Mouse (Mus musculus) CD4-positive helper T cell, adult 2 months (primary cell): ENCODE measurements around the gene Prdm16.
A peak's percentile ranks its signal among the peaks of the same experiment; 100 is the strongest.

Source experiments
- DNase-seq: peaks from one replicate; pipeline ENCODE4 v3.0.0-alpha.2; 2012; ENCODE audit warnings: low read depth, missing footprints, low spot score

Prdm16 gene

DNA sequence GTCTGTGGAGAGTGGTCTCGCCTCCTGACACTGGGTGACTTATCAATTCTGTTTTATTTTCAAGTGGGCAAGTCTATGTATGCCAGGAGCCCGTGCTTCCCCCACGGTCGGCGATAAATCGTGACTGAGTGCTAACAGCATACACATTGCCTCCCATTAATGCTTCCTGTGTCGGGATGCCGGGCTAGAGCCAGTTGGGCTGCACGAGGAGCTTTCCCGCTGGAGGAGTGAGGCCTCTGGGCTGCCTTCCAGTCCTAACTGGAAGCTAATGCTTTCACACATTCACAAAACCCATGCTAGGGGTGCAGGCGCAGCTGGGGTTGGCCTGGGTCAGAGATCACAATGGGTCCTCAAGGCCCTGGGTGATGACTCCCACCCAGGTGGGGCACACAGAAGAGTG lies 212.0 kb downstream of the Prdm16 start:
- DNase-seq: no peak

GRCm38 (mm10) chr4:154422431-154422913 lies 214.2 kb downstream of the Prdm16 start:
- DNase-seq: no peak

GRCm38 (mm10) chr4:154420749-154421148 lies 215.9 kb downstream of the Prdm16 start:
- no peak for DNase-seq

DNA sequence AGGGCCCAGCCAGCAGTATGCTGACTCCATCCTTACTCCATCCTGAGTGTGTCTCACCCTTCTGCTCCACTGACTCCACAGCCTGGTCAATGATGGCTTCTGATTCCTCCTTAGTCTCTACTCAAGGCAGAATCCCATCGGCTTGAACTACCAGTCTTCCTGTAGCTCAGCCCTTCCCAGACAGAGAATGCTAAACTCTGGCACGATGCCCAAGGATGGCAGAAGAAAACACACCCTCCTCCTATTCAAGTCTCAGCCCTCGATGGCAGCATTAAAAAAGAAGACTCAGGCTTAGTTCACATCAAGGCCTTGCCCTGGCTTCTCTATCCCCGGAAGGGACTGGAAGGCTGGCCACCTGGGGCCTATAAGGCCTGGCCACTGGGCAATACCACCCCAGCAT lies 216.9 kb downstream of the Prdm16 start:
- DNase-seq: no peak

DNA sequence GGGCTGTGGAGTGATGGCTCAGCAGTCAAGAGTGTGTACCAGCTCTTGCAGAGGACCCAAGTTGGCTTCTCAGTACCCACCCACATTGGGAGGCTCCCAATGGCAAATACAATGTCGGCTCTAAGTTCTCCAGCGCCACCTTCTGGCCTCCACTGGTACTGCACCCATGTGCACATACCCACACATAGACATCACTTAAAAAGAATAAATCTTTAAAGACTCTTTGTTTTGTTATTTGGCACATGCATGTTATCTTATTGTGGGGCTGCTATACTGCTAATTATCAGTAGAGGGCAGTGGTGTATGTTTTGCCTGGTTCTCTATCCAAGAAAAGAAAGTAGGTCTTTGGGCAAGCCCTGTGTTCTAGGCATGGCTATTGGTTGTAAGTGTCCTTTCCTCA lies 217.7 kb downstream of the Prdm16 start:
- no peak for DNase-seq

GRCm38 (mm10) chr4:154418327-154418744 lies 218.3 kb downstream of the Prdm16 start:
- DNase-seq: no peak

DNA sequence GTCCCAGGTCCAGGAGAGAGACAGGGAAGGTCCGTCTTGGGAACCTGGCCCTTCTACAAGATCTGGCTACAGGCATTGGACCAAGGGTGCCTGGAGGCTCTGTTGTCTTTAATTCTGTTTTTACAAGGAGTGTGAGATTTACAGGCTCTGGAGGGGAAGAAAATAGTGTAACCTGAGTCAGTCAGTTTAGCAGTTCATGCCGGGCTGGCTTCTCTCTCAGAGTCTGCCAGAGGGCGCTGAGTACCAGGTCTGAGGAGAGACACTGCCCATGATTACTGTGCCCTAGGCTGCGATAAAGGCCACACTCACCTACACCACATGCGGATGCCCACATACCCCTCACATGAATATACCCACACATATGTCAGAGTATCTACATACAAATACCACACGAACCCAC lies 219.9 kb downstream of the Prdm16 start:
- no peak for DNase-seq

DNA sequence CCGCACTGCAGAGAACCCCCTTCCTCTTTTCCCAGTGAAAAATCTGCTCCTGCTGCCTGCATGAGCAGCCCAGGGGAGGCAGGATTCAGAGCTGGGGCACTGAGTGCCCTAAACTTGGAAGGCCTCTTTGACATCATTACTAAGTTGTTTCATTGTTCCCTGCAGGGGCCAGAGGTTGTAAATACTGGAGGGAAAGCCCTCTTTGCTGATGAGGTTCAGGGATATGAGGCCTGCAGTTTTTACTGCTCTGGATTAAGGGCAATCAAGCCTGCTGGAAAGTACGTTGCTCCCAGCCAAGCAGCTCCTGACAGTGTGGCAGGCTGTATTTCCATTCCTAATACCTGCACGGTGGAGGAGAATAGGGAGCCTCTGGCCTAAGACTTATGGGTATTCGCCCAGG lies 221.8 kb downstream of the Prdm16 start:
- DNase-seq: no peak

- no peak for DNase-seq
These were observed 226.1 kb downstream of the Prdm16 start for GRCm38 (mm10) chr4:154410559-154410958.

DNA sequence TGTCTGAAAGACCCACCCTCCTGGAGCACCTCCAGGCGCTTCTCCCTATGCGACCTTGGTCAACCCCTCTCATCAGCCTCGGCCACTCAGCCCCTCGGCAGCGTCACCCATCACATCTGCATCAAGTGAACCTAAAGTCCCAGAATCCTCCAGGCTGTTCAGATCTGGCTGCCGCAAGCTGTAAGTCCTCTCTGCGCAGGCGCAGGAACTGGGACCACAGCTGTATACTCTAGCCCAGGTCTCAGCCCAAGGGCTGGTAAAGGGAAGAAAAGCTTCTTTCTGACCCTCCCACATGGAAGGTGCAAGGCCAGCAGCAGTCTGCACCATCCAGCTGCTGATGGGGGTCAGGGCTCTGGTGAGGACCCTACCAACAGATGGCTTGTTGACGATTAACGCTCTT lies 226.8 kb downstream of the Prdm16 start:
- no peak for DNase-seq

- DNase-seq: no peak
These were observed 227.4 kb downstream of the Prdm16 start for GRCm38 (mm10) chr4:154409237-154409721.

- DNase-seq: no peak
These were observed 233.7 kb downstream of the Prdm16 start for GRCm38 (mm10) chr4:154402948-154403347.

DNA sequence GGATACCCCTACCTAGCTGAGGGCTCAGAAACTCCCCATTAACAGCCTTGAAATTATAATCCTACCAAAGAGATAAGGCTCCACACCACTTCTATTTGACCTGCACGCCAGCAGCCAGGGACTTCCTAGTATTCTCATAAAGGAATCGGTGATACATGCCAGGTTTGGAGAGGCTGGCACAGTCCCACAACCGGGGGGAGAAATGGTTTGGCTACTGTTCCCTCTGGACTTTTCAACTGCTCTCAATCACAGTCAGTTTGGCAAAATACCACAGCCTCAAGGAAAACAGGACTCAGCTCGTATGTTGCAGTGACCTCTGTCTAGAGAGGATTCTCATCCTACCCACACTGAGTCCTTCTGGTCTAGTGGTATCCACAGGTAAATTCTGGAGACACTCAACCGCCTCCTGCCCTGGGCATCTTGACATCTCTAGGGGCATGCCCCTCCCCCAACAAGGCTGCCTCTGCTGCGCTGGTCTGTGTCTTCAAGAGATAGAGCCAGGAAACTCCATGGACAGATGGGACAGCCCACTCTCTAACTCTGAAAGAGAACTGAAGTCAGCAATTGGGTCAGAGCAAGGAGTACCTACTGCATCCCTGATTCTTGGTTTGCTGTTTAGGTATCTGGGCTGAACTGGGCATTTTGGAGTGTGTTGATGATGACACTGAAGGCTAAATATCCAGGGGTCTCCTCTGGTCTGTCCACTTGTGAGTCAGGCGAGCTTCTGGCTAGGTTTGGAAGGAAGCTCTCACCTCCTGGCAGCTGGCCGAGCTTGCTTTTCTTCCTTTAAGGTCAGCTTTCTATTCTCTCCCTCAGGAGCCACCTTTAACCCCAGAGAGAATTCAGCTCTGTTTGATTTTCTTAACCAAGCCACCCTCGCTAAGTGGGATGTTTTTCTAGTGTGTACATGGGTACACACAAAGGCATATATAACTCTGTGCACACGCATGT lies 234.4 kb downstream of the Prdm16 start:
- no peak for DNase-seq

DNA sequence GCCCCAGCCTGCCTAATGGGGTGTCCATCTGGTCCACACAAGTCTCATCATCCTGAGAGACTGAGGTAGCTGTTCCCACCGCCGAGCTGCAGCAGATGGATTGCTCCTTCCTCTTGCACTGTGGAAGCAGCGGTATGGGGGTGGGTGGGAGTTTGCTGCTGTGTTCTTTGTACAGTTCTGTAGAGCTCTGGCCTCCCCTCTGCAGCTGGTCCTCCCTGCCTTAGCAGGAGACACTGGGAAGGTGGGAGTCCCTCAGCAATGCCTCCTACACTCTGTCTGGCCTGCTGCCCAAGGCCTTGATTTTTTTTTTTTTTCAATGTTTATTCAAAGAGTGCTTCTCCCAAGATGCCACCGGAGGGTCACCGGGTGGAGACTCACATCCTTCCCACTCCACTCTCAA lies 235.3 kb downstream of the Prdm16 start:
- DNase-seq: no peak

- no peak for DNase-seq
These were observed 236.2 kb downstream of the Prdm16 start for GRCm38 (mm10) chr4:154400256-154401171.

DNA sequence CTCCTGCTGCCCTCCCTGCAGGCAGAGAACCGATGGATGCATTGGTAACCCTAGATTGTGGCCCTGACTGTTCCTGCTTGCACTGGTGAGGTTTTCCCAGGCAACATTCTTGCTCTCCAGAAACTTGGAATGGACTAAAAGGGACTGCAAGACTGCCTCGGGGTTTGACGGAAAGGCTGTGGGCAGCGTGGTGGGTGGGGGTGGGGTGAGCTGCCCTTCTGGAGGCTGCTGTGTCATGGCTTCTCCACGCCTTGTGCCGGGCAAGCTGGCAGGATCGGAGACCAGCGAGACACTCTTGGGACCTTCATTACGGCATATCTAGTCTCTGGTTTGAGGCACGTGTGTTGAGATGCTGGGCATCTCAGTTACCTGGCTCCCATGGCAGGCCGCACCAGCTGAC lies 237.0 kb downstream of the Prdm16 start:
- DNase-seq: no peak

DNA sequence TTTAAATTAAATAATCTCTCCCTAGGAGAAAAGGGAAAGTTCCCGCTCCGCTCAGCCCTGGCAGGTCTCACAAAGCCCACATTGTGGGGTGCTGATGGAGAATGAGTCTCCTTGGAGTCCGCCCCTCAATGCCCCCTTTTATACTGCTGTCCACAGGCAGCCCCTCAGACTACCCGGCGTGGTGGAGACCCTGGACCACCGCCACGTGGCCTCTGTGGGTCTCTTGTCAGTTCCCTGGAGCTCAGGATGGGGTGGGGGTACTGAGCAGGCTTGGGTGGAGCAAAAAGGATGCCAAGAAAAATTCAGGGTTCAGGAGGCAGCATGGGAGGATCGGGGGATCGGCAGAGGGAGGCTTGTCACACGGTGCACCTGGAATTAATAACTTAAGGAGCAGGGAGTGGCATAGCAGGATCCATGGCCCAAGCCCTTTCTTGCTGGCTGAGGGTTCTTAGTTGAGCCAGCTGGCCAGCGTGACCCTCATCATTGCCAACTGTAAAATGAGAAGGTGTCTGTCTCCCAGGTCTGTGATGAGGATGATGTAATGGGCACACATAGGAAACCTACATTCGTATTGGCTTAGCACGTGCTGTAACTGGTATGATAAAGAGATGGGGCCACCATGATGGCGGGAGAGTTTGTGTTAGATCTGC lies 239.9 kb downstream of the Prdm16 start:
- DNase-seq: no peak

- DNase-seq: no peak
These were observed 242.4 kb downstream of the Prdm16 start for GRCm38 (mm10) chr4:154394123-154394722.

- DNase-seq: no peak
These were observed 243.2 kb downstream of the Prdm16 start for GRCm38 (mm10) chr4:154393196-154394122.

GRCm38 (mm10) chr4:154392641-154393040 lies 244.0 kb downstream of the Prdm16 start:
- DNase-seq: peak; percentile 16
